Mouse (Mus musculus): ENCODE results near the gene Abhd14b. TPM values are rescaled to one million over a fixed set of nuclear protein-coding genes. Genes with fewer than 3 reads are reported as not detected.
"Not testable (repeated sequence)": the region's sequence is repeated elsewhere in the genome, so short reads cannot be mapped to it uniquely, and the experiment has no call there.

Gene Abhd14b
- polyA plus RNA-seq, 2 experiments = 44.6 to 54.5 TPM

DNA sequence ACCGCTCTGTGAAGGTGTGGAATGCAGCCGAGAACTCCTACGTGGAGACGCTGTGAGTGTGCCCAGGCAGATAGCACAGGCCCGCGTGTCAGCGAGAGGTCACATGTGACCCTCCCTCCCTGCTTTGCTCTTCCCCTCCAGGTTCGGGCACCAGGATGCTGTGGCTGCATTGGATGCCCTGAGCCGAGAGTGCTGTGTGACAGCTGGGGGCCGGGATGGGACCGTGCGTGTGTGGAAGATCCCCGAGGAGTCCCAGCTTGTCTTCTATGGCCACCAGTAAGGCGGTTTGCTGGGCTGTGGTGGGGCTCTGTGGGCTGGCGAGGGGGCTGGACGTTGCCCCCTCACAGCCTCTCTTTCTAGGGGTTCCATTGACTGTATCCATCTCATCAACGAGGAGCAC is 36.3 kb downstream of the Abhd14b start:
- no peak overlapping the region for H3K4me2 ChIP-seq (replicated peaks; ENCODE audit: low read depth, low read length, severe bottlenecking)
- no peaks in the 10 kb centered on the region for H3K9me3 ChIP-seq (ENCODE audit: control insufficient read depth, low read length)
- H3K9ac ChIP-seq (ENCODE audit: low read depth, low read length, severe bottlenecking) = no peak overlapping the region
- no peaks in the 10 kb centered on the region for H3K27me3 ChIP-seq (ENCODE audit: control insufficient read depth, insufficient read depth, low read length)
- TF ChIP-seq POLR2A (IDR thresholded peaks at IDR 0.05; ENCODE audit: borderline replicate concordance, extremely low read depth, insufficient read depth, insufficient read length) = no peak
- no peaks in the 10 kb centered on the region for H3K4me1 ChIP-seq (ENCODE audit: control insufficient read depth, insufficient read depth, low read length)
- no peak overlapping the region for H3K4me3 ChIP-seq (replicated peaks; ENCODE audit: low read length)
- 94% methylated on average over 16 of the region's 17 CpGs for WGBS
- ATAC-seq (ENCODE audit: low FRiP score, low read depth) = no peak
- no peak overlapping the region for H3K27ac ChIP-seq (replicated peaks; ENCODE audit: low read depth, low read length)
- peaks cover 53% of the 10 kb centered on the region for H3K36me3 ChIP-seq (ENCODE audit: control insufficient read depth, insufficient read depth, low read length)
- DNase-seq (ENCODE audit: low spot score) = no peak

DNA sequence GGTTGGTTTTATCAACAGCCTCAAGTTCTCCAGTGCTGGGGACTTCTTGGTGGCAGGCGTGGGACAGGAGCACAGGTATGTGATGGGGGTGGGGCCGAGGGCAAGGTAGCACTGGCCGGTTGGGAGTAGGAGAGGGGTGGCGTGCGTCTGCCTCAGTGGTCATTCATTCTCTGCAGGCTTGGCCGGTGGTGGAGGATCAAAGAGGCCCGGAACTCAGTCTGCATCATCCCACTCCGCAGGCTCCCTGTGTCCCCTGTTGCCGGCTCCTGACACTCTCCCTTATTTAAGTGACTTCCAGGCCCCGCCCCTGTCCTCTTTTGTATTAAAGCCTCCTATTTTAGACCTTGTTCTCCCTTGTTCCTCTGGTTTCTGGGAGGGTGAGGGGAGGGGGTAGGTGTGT is 37.8 kb downstream of the Abhd14b start:
- no peak overlapping the region for H3K27ac ChIP-seq (replicated peaks; ENCODE audit: low read depth, low read length)
- H3K27me3 ChIP-seq (ENCODE audit: control insufficient read depth, insufficient read depth, low read length) = no peaks in the 10 kb centered on the region
- no peaks in the 10 kb centered on the region for H3K4me1 ChIP-seq (ENCODE audit: control insufficient read depth, insufficient read depth, low read length)
- no peak for TF ChIP-seq POLR2A (IDR thresholded peaks at IDR 0.05; ENCODE audit: borderline replicate concordance, extremely low read depth, insufficient read depth, insufficient read length)
- ATAC-seq (ENCODE audit: low FRiP score, low read depth) = no peak
- DNase-seq (ENCODE audit: low spot score) = no peak
- WGBS = 80% methylated on average over 10 of the region's 10 CpGs
- H3K36me3 ChIP-seq (ENCODE audit: control insufficient read depth, insufficient read depth, low read length) = peaks cover 53% of the 10 kb centered on the region
- no peak overlapping the region for H3K4me3 ChIP-seq (replicated peaks; ENCODE audit: low read length)
- no peaks in the 10 kb centered on the region for H3K9me3 ChIP-seq (ENCODE audit: control insufficient read depth, low read length)
- no peak overlapping the region for H3K9ac ChIP-seq (ENCODE audit: low read depth, low read length, severe bottlenecking)
- H3K4me2 ChIP-seq (replicated peaks; ENCODE audit: low read depth, low read length, severe bottlenecking) = no peak overlapping the region

DNA sequence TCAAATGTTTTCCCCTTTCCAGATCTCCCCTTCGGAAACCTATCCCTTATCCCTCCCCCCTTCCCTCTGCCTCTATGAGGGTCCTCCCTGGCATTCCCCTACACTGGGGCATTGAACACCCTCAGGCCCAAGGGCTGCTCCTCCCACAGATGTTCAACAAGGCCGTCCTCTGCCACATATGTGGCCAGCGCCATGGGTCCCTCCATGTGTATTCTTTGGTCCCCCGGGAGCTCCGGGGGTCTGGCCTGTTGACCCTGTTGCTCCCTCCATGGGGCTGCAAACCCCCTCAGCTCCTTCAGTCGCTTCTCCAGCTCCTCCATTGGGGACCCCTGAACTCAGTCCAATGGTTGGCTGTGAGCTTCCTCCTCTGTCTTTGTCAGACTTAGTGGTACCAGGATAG is 40.3 kb downstream of the Abhd14b start:
- peaks cover 36% of the 10 kb centered on the region for H3K36me3 ChIP-seq (ENCODE audit: control insufficient read depth, insufficient read depth, low read length)
- not testable (repeated sequence) for H3K4me1 ChIP-seq (ENCODE audit: control insufficient read depth, insufficient read depth, low read length); H3K4me3 ChIP-seq (replicated peaks; ENCODE audit: low read length); H3K9ac ChIP-seq (ENCODE audit: low read depth, low read length, severe bottlenecking); H3K9me3 ChIP-seq (ENCODE audit: control insufficient read depth, low read length); H3K27ac ChIP-seq (replicated peaks; ENCODE audit: low read depth, low read length); H3K4me2 ChIP-seq (replicated peaks; ENCODE audit: low read depth, low read length, severe bottlenecking); H3K27me3 ChIP-seq (ENCODE audit: control insufficient read depth, insufficient read depth, low read length); ATAC-seq (ENCODE audit: low FRiP score, low read depth); DNase-seq (ENCODE audit: low spot score)
- WGBS = 81% methylated on average over 6 of the region's 6 CpGs

DNA sequence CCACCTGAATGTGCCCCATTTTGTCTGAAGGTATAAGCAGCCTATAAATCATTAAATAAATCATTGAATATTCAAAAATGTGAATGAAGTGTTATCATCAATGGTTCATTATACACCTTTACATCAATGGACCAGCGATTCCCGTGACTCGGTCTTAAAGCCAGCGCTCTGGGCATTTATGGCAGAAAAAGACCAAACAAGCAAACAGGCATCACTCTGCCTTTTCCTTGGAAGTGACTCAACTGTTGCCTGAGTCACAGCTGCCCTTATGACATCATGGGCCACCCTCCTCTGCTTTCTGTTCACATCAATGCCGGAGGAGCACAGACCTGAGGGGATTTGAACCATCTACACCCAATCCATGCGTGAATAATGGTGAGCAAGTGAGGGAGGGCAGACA is 52.4 kb downstream of the Abhd14b start, which contains the start of gene Iqcf1:
Iqcf1 (plus strand) TSS at position 301 of the 400 bp plus-strand sequence.
- Histone ChIP-seq H3K4me1 (ENCODE audit: control insufficient read depth, insufficient read depth, low read length) (no peaks in the 10 kb centered on the region), H3K9ac (ENCODE audit: low read depth, low read length, severe bottlenecking) (no peak within 1 kb of the TSS), H3K27me3 (ENCODE audit: control insufficient read depth, insufficient read depth, low read length) (no peaks in the 10 kb centered on the region), H3K9me3 (ENCODE audit: control insufficient read depth, low read length) (no peaks in the 10 kb centered on the region), H3K4me2 (replicated peaks; ENCODE audit: low read depth, low read length, severe bottlenecking) (no peak within 1 kb of the TSS), H3K36me3 (ENCODE audit: control insufficient read depth, insufficient read depth, low read length) (no peaks in the 10 kb centered on the region), H3K4me3 (replicated peaks; ENCODE audit: low read length) (no peak within 1 kb of the TSS), H3K27ac (replicated peaks; ENCODE audit: low read depth, low read length) (no peak within 1 kb of the TSS)
- WGBS = 87% methylated on average over 6 of the region's 6 CpGs
- TF ChIP-seq POLR2A (IDR thresholded peaks at IDR 0.05; ENCODE audit: borderline replicate concordance, extremely low read depth, insufficient read depth, insufficient read length) = no peak
- DNase-seq (ENCODE audit: low spot score) = no peak
- ATAC-seq (ENCODE audit: low FRiP score, low read depth) = no peak

DNA sequence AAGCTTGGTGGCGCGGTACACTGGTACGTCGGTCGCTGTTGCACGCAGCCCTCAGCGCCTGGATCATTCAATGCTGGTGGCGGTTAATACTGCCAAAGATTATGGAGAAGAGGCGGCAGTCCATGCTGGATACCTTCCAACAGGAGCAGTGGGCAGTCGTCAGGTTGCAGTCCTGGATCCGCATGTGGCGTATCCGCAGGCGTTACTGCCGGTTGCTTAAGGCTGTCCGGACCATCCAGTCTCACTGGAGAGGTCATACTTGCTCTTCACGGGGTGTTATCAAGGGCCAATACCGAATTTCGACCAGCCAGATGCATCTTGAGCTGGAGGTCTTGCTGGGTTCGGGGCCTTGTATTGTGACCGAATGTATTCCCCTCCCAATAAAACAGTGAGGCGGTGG is 54.6 kb downstream of the Abhd14b start:
- Histone ChIP-seq H3K27ac (replicated peaks; ENCODE audit: low read depth, low read length) (no peak overlapping the region), H3K9me3 (ENCODE audit: control insufficient read depth, low read length) (no peaks in the 10 kb centered on the region), H3K4me1 (ENCODE audit: control insufficient read depth, insufficient read depth, low read length) (no peaks in the 10 kb centered on the region), H3K4me3 (replicated peaks; ENCODE audit: low read length) (no peak overlapping the region), H3K9ac (ENCODE audit: low read depth, low read length, severe bottlenecking) (no peak overlapping the region), H3K4me2 (replicated peaks; ENCODE audit: low read depth, low read length, severe bottlenecking) (no peak overlapping the region), H3K36me3 (ENCODE audit: control insufficient read depth, insufficient read depth, low read length) (no peaks in the 10 kb centered on the region), H3K27me3 (ENCODE audit: control insufficient read depth, insufficient read depth, low read length) (no peaks in the 10 kb centered on the region)
- ATAC-seq (ENCODE audit: low FRiP score, low read depth) = no peak
- WGBS = 84% methylated on average over 22 of the region's 22 CpGs
- no peak for TF ChIP-seq POLR2A (IDR thresholded peaks at IDR 0.05; ENCODE audit: borderline replicate concordance, extremely low read depth, insufficient read depth, insufficient read length)
- DNase-seq (ENCODE audit: low spot score) = no peak

Other genes with a start within 250 kb of the Abhd14b start
- 87.0 and 93.5 TPM in 2 replicates for gene Ppm1m, start 247.7 kb upstream of the Abhd14b start, polyA plus RNA-seq (2012; rRNA removed)
- 39.2 and 48.3 TPM in 2 replicates for gene Ppm1m, start 247.7 kb upstream of the Abhd14b start, polyA plus RNA-seq (2014; fragmentation: Nextera tagmentation; extraction: Ambion mirVana)
- 69.2 and 76.3 TPM in 2 replicates for gene Twf2, start 244.4 kb upstream of the Abhd14b start, polyA plus RNA-seq (2012; rRNA removed)
- gene Twf2, start 244.4 kb upstream of the Abhd14b start, polyA plus RNA-seq (2014; fragmentation: Nextera tagmentation; extraction: Ambion mirVana) = 62.4 and 65.6 TPM in 2 replicates
- gene Tlr9, start 224.9 kb upstream of the Abhd14b start, polyA plus RNA-seq (2012; rRNA removed) = 0.96 and 0.99 TPM in 2 replicates
- gene Tlr9, start 224.9 kb upstream of the Abhd14b start, polyA plus RNA-seq (2014; fragmentation: Nextera tagmentation; extraction: Ambion mirVana) = 0.08 and 0.11 TPM in 2 replicates
- gene Alas1, start 198.8 kb upstream of the Abhd14b start, polyA plus RNA-seq (2012; rRNA removed) = 83.3 and 97.2 TPM in 2 replicates
- 89.3 and 95.4 TPM in 2 replicates for gene Alas1, start 198.8 kb upstream of the Abhd14b start, polyA plus RNA-seq (2014; fragmentation: Nextera tagmentation; extraction: Ambion mirVana)
- 20.1 and 25.9 TPM in 2 replicates for gene Poc1a, start 166.4 kb upstream of the Abhd14b start, polyA plus RNA-seq (2012; rRNA removed)
- 17.4 and 20.2 TPM in 2 replicates for gene Poc1a, start 166.4 kb upstream of the Abhd14b start, polyA plus RNA-seq (2014; fragmentation: Nextera tagmentation; extraction: Ambion mirVana)
- gene Dusp7, start 78.8 kb upstream of the Abhd14b start, polyA plus RNA-seq (2012; rRNA removed) = 130 and 180 TPM in 2 replicates
- gene Dusp7, start 78.8 kb upstream of the Abhd14b start, polyA plus RNA-seq (2014; fragmentation: Nextera tagmentation; extraction: Ambion mirVana) = 73.0 and 84.1 TPM in 2 replicates
- 946 and 1,047 TPM in 2 replicates for gene Rpl29, start 18.0 kb upstream of the Abhd14b start, polyA plus RNA-seq (2012; rRNA removed)
- 1,133 and 1,180 TPM in 2 replicates for gene Rpl29, start 18.0 kb upstream of the Abhd14b start, polyA plus RNA-seq (2014; fragmentation: Nextera tagmentation; extraction: Ambion mirVana)
- gene Acy1, start 9.1 kb upstream of the Abhd14b start, polyA plus RNA-seq (2012; rRNA removed) = 34.4 and 35.1 TPM in 2 replicates
- 45.6 and 45.8 TPM in 2 replicates for gene Acy1, start 9.1 kb upstream of the Abhd14b start, polyA plus RNA-seq (2014; fragmentation: Nextera tagmentation; extraction: Ambion mirVana)
- 79.9 and 87.1 TPM in 2 replicates for gene Abhd14a, start 219 bp downstream of the Abhd14b start, polyA plus RNA-seq (2012; rRNA removed)
- 69.5 and 74.0 TPM in 2 replicates for gene Abhd14a, start 219 bp downstream of the Abhd14b start, polyA plus RNA-seq (2014; fragmentation: Nextera tagmentation; extraction: Ambion mirVana)
- 238 and 328 TPM in 2 replicates for gene Pcbp4, start 5.8 kb downstream of the Abhd14b start, polyA plus RNA-seq (2012; rRNA removed)
- gene Pcbp4, start 5.8 kb downstream of the Abhd14b start, polyA plus RNA-seq (2014; fragmentation: Nextera tagmentation; extraction: Ambion mirVana) = 88.0 and 92.7 TPM in 2 replicates
- 0.47 and 0.70 TPM in 2 replicates for gene Gpr62, start 18.5 kb downstream of the Abhd14b start, polyA plus RNA-seq (2012; rRNA removed)
- 0.51 and 0.58 TPM in 2 replicates for gene Gpr62, start 18.5 kb downstream of the Abhd14b start, polyA plus RNA-seq (2014; fragmentation: Nextera tagmentation; extraction: Ambion mirVana)
- gene Rrp9, start 28.5 kb downstream of the Abhd14b start, polyA plus RNA-seq (2012; rRNA removed) = 44.2 and 52.3 TPM in 2 replicates
- 41.3 and 42.7 TPM in 2 replicates for gene Rrp9, start 28.5 kb downstream of the Abhd14b start, polyA plus RNA-seq (2014; fragmentation: Nextera tagmentation; extraction: Ambion mirVana)
- gene Parp3, start 29.5 kb downstream of the Abhd14b start, polyA plus RNA-seq (2012; rRNA removed) = 9.0 and 9.2 TPM in 2 replicates
- 3.4 and 4.3 TPM in 2 replicates for gene Parp3, start 29.5 kb downstream of the Abhd14b start, polyA plus RNA-seq (2014; fragmentation: Nextera tagmentation; extraction: Ambion mirVana)
- gene Iqcf1, start 52.5 kb downstream of the Abhd14b start, polyA plus RNA-seq (2012; rRNA removed) = not detected in 2 replicates
- not detected in 2 replicates for gene Iqcf1, start 52.5 kb downstream of the Abhd14b start, polyA plus RNA-seq (2014; fragmentation: Nextera tagmentation; extraction: Ambion mirVana)
- not detected in 2 replicates for gene Iqcf5, start 67.1 kb downstream of the Abhd14b start, polyA plus RNA-seq (2012; rRNA removed)
- not detected in 2 replicates for gene Iqcf5, start 67.1 kb downstream of the Abhd14b start, polyA plus RNA-seq (2014; fragmentation: Nextera tagmentation; extraction: Ambion mirVana)
- gene Iqcf3, start 114.2 kb downstream of the Abhd14b start, polyA plus RNA-seq (2012; rRNA removed) = not detected in 2 replicates
- gene Iqcf3, start 114.2 kb downstream of the Abhd14b start, polyA plus RNA-seq (2014; fragmentation: Nextera tagmentation; extraction: Ambion mirVana) = not detected in 2 replicates
- not detected in 2 replicates for gene Iqcf4, start 123.5 kb downstream of the Abhd14b start, polyA plus RNA-seq (2012; rRNA removed)
- not detected in 2 replicates for gene Iqcf4, start 123.5 kb downstream of the Abhd14b start, polyA plus RNA-seq (2014; fragmentation: Nextera tagmentation; extraction: Ambion mirVana)
- not detected in 2 replicates for gene Iqcf6, start 179.1 kb downstream of the Abhd14b start, polyA plus RNA-seq (2012; rRNA removed)
- not detected in 2 replicates for gene Iqcf6, start 179.1 kb downstream of the Abhd14b start, polyA plus RNA-seq (2014; fragmentation: Nextera tagmentation; extraction: Ambion mirVana)
- 0.06 and 0.08 TPM in 2 replicates for gene Grm2, start 208.6 kb downstream of the Abhd14b start, polyA plus RNA-seq (2012; rRNA removed)
- gene Grm2, start 208.6 kb downstream of the Abhd14b start, polyA plus RNA-seq (2014; fragmentation: Nextera tagmentation; extraction: Ambion mirVana) = not detected in 2 replicates
- 56.8 and 76.1 TPM in 2 replicates for gene Tex264, start 238.5 kb downstream of the Abhd14b start, polyA plus RNA-seq (2012; rRNA removed)
- gene Tex264, start 238.5 kb downstream of the Abhd14b start, polyA plus RNA-seq (2014; fragmentation: Nextera tagmentation; extraction: Ambion mirVana) = 63.9 and 67.6 TPM in 2 replicates